Mouse (Mus musculus) stomach, postnatal 0 days (tissue): ENCODE results near the gene Nol12.

ENCODE experiments used
- CTCF ChIP-seq: IDR thresholded peaks from 2 replicates; pipeline ENCODE4 v1.5.1; 2016; ENCODE audit warnings: antibody characterized with exemption, low read depth, mild to moderate bottlenecking, moderate library complexity
- EP300 ChIP-seq: optimal IDR thresholded peaks from 2 replicates; pipeline ENCODE3; 2016; ENCODE audit warnings: antibody characterized with exemption

DNA sequence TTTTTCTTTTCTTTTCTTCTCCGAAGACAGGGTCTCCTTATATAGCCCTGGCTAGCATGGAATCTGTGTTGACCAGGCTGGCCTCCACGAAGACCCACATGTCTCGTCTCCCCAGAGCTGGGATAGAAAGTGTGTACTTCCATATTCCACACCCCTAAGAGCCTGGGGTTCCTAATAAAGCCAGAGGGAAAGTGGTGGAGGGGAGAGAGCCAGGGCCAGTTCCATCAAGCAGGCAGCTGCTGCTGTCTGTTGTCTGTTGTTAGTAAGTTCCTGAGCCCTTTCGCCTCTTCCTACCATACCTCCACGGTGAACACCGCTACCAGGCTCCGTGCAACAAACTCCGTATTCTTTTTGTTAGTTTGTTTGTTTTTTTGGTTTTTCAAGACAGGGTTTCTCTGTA, 6.2 kb upstream of the Nol12 start:
- no peak for TF ChIP-seq CTCF
- no peak for TF ChIP-seq EP300
